Mouse (Mus musculus) hindbrain, embryonic 15.5 days (tissue): ENCODE measurements at regions not wholly inside any gene's neighbourhood (a gene's known extent, or its start where the extent isn't known, plus 50 kb on each side); places are given as distances from the start of the nearest gene placed in this dataset.

Experiments used
- ATAC-seq: fragments of 200-750 bp; cut with Nextera tagmentation; 2 replicates; pipeline ENCODE4 v1.8.0; 2017; ENCODE audit warnings: low read depth, moderate number of reproducible peaks, moderate TSS enrichment; ENCODE audit not compliant: low FRiP score
- H3K27ac ChIP-seq: fragments of 300-500 bp; sonication (generic); replicated peaks from 2 replicates; pipeline ENCODE4 v1.5.1; 2015; ENCODE audit warnings: mild to moderate bottlenecking, inconsistent platforms
- H3K27me3 ChIP-seq: fragments of 300-500 bp; sonication (generic); 2 replicates; pipeline ENCODE4 v1.6.1; 2015; ENCODE audit warnings: control low read depth, inconsistent platforms
- H3K36me3 ChIP-seq: fragments of 300-500 bp; sonication (generic); 2 replicates; pipeline ENCODE4 v1.6.1; 2015; ENCODE audit warnings: control low read depth, inconsistent platforms
- H3K4me1 ChIP-seq: fragments of 300-500 bp; sonication (generic); replicated peaks from 2 replicates; pipeline ENCODE4 v1.6.1; 2015; ENCODE audit warnings: control low read depth, inconsistent platforms
- H3K4me2 ChIP-seq: fragments of 300-500 bp; sonication (generic); 2 replicates; pipeline ENCODE4 v1.6.1; 2015; ENCODE audit warnings: moderate library complexity, mild to moderate bottlenecking, inconsistent platforms
- H3K4me3 ChIP-seq: fragments of 300-500 bp; sonication (generic); 2 replicates; pipeline ENCODE4 v1.5.1; 2015; ENCODE audit warnings: mild to moderate bottlenecking, inconsistent platforms
- H3K9ac ChIP-seq: fragments of 300-500 bp; sonication (generic); 2 replicates; pipeline ENCODE4 v1.6.1; 2015; ENCODE audit warnings: inconsistent platforms
- H3K9me3 ChIP-seq: fragments of 300-500 bp; sonication (generic); 2 replicates; pipeline ENCODE4 v1.6.1; 2016; ENCODE audit warnings: control low read depth, inconsistent platforms
- WGBS: fragments of 180-500 bp; shearing (Covaris S2); methylation state at CpG from one replicate; pipeline ENCODE4 v1.1.7; 2015; 5-methylcytosine and 5-hydroxymethylcytosine counted together

- 68% methylated on average over 4 of the region's 4 CpGs for WGBS
- no peak for ATAC-seq
Measured at GRCm38 (mm10) chr7:72768705-72769104, 462.3 kb upstream of the Mctp2 start.

DNA sequence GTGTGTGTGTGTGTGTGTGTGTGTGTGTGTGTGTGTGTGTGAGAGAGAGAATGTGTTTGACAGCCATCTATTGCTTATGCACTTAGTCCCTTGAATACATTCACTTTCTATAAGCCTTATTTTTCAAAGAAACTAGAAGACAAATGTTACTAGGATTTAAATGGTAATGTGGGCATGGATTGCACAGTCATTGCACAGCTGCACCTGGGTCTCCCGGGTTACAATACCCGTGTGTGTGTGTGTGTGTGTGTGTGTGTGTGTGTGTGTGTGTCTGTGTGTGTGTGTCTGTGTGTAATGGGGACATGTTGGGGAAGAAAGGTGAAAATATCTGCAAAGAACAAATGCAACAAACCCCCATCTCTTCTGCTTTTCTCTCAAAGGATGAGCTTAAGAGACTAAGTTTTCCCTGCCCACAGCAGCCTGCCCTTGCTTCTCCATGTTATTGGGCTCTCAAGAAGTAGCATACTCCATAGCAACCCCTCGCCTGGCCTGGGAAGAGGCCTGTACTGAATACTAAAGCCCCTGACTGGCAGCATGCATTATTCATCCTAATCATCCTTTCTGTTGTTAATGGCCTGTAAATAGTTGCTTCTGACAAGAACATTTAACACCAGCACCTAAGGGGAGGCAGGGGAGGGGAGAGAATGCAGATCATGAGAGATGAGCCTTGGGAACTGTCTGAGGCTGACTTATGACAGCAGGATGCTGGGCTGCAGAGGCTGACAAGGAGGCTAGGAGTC, 467.8 kb upstream of the Mctp2 start:
- Histone ChIP-seq H3K4me3 (no peak overlapping the region), H3K36me3 (no peaks in the 10 kb centered on the region), H3K4me2 (no peak overlapping the region), H3K27ac (peak overlapping the region; percentile 46), H3K27me3 (no peaks in the 10 kb centered on the region), H3K9ac (no peak overlapping the region), H3K9me3 (no peaks in the 10 kb centered on the region), H3K4me1 (peaks cover 12% of the 10 kb centered on the region; the same call in 1 of the 2 replicates)
- peak; percentile 87 for ATAC-seq
- WGBS = 11% methylated on average over 3 of the region's 3 CpGs

More at GRCm38 (mm10) chr7:72768705-72769104, 462.3 kb upstream of the Mctp2 start:
- H3K4me2 ChIP-seq = no peak overlapping the region
- 0 out of 2 replicates have a peak, but pooled peaks cover under 1% of the 10 kb centered on the region for H3K4me1 ChIP-seq
- H3K4me3 ChIP-seq = no peak overlapping the region
- H3K36me3 ChIP-seq = no peaks in the 10 kb centered on the region
- no peak overlapping the region for H3K27ac ChIP-seq
- no peak overlapping the region for H3K9ac ChIP-seq
- H3K27me3 ChIP-seq = no peaks in the 10 kb centered on the region
- no peaks in the 10 kb centered on the region for H3K9me3 ChIP-seq

GRCm38 (mm10) chr7:72774771-72775119, 468.3 kb upstream of the Mctp2 start:
- no peak for ATAC-seq
- 27% methylated on average over 3 of the region's 3 CpGs for WGBS
- H3K4me3 ChIP-seq = no peak overlapping the region
- H3K9me3 ChIP-seq = no peaks in the 10 kb centered on the region
- no peaks in the 10 kb centered on the region for H3K36me3 ChIP-seq
- peaks cover 12% of the 10 kb centered on the region; the same call in 1 of the 2 replicates for H3K4me1 ChIP-seq
- H3K27me3 ChIP-seq = no peaks in the 10 kb centered on the region
- H3K9ac ChIP-seq = no peak overlapping the region
- peak overlapping the region; percentile 43 for H3K27ac ChIP-seq
- no peak overlapping the region for H3K4me2 ChIP-seq

DNA sequence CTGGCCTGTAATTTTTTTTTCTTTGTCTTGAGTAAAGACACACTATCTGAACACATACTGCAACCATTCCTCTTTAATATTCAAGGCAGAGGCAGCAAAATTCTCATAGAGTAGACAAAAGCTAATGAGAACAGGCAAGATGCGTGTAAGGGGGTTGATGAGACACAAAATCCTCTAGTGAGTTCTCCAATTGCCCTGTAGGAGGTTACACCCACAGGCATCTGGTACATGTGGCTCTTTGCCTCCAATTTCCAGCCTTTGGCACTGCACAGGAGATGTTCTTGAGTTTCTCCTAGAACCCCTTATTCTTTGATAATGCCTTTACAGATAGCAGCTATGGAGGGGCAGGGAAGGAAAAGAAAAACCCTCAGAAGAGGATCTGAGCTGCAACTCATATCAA, 480.9 kb upstream of the Mctp2 start:
- 50% methylated on average over 1 of the region's 1 CpGs for WGBS
- H3K36me3 ChIP-seq = no peaks in the 10 kb centered on the region
- H3K9ac ChIP-seq = no peak overlapping the region
- no peak overlapping the region for H3K4me3 ChIP-seq
- no peak for ATAC-seq
- H3K4me1 ChIP-seq = no peaks in the 10 kb centered on the region
- H3K9me3 ChIP-seq = no peaks in the 10 kb centered on the region
- no peak overlapping the region for H3K4me2 ChIP-seq
- H3K27me3 ChIP-seq = no peaks in the 10 kb centered on the region
- no peak overlapping the region for H3K27ac ChIP-seq

GRCm38 (mm10) chr7:72788261-72788660, 481.9 kb upstream of the Mctp2 start:
- 42% methylated on average over 2 of the region's 2 CpGs for WGBS

GRCm38 (mm10) chr7:72822142-72822541, 515.7 kb upstream of the Mctp2 start:
- Histone ChIP-seq H3K9me3 (no peaks in the 10 kb centered on the region), H3K27me3 (no peaks in the 10 kb centered on the region), H3K36me3 (no peaks in the 10 kb centered on the region), H3K4me3 (no peak overlapping the region), H3K4me2 (no peak overlapping the region), H3K27ac (no peak overlapping the region), H3K9ac (no peak overlapping the region), H3K4me1 (no peaks in the 10 kb centered on the region)
- no peak for ATAC-seq
- WGBS = 93% methylated on average over 3 of the region's 3 CpGs

More at GRCm38 (mm10) chr7:72788261-72788660, 481.9 kb upstream of the Mctp2 start:
- ATAC-seq = no peak
- Histone ChIP-seq H3K4me2 (no peak overlapping the region), H3K4me3 (no peak overlapping the region), H3K9me3 (no peaks in the 10 kb centered on the region), H3K36me3 (no peaks in the 10 kb centered on the region), H3K27me3 (no peaks in the 10 kb centered on the region), H3K9ac (no peak overlapping the region), H3K27ac (no peak overlapping the region), H3K4me1 (no peaks in the 10 kb centered on the region)

- Histone ChIP-seq H3K4me1 (no peaks in the 10 kb centered on the region), H3K36me3 (no peaks in the 10 kb centered on the region), H3K9me3 (0 out of 2 replicates have a peak, but pooled peaks cover 5% of the 10 kb centered on the region), H3K27ac (no peak overlapping the region), H3K27me3 (no peaks in the 10 kb centered on the region), H3K9ac (no peak overlapping the region), H3K4me3 (no peak overlapping the region), H3K4me2 (no peak overlapping the region)
- no peak for ATAC-seq
- WGBS = 73% methylated on average over 3 of the region's 3 CpGs
Measured at GRCm38 (mm10) chr7:72826597-72826996, 520.2 kb upstream of the Mctp2 start.

DNA sequence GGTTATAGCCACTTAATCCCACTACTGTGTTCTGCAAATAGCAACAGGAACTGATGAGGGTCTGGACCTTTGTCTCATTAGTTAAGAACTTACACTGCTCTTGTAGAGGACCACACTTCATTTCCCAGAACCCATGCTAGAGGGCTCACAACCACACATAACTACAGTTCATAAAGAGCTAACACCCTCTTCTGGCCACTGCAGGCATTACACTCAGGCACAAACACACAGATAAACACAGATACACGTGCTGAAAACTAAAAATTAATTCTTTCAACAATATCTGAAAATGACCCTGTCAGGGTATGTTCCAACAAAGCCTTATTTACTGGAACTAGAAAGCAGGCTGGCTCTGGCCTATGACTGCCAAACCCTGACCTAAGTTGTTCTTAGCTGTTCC, 529.0 kb upstream of the Mctp2 start:
- Histone ChIP-seq H3K9me3 (no peaks in the 10 kb centered on the region), H3K9ac (no peak overlapping the region), H3K4me3 (no peak overlapping the region), H3K4me2 (no peak overlapping the region), H3K4me1 (peaks cover 18% of the 10 kb centered on the region), H3K27ac (no peak overlapping the region), H3K27me3 (no peaks in the 10 kb centered on the region), H3K36me3 (no peaks in the 10 kb centered on the region)
- 80% methylated on average over 1 of the region's 1 CpGs for WGBS
- ATAC-seq = no peak

- Histone ChIP-seq H3K27me3 (no peaks in the 10 kb centered on the region), H3K4me1 (peaks cover 18% of the 10 kb centered on the region), H3K27ac (no peak overlapping the region), H3K9me3 (no peaks in the 10 kb centered on the region), H3K36me3 (no peaks in the 10 kb centered on the region), H3K4me3 (no peak overlapping the region), H3K9ac (no peak overlapping the region), H3K4me2 (no peak overlapping the region)
- 75% methylated on average over 4 of the region's 4 CpGs for WGBS
- no peak for ATAC-seq
Measured at GRCm38 (mm10) chr7:72836026-72836425, 529.6 kb upstream of the Mctp2 start.

- Histone ChIP-seq H3K27ac (no peak overlapping the region), H3K27me3 (no peaks in the 10 kb centered on the region), H3K4me3 (no peak overlapping the region), H3K4me1 (peaks cover 18% of the 10 kb centered on the region), H3K36me3 (no peaks in the 10 kb centered on the region), H3K9me3 (no peaks in the 10 kb centered on the region), H3K4me2 (no peak overlapping the region), H3K9ac (no peak overlapping the region)
- ATAC-seq = no peak
- WGBS = 30% methylated on average over 6 of the region's 6 CpGs
Measured at GRCm38 (mm10) chr7:72836457-72836985, 530.1 kb upstream of the Mctp2 start.

DNA sequence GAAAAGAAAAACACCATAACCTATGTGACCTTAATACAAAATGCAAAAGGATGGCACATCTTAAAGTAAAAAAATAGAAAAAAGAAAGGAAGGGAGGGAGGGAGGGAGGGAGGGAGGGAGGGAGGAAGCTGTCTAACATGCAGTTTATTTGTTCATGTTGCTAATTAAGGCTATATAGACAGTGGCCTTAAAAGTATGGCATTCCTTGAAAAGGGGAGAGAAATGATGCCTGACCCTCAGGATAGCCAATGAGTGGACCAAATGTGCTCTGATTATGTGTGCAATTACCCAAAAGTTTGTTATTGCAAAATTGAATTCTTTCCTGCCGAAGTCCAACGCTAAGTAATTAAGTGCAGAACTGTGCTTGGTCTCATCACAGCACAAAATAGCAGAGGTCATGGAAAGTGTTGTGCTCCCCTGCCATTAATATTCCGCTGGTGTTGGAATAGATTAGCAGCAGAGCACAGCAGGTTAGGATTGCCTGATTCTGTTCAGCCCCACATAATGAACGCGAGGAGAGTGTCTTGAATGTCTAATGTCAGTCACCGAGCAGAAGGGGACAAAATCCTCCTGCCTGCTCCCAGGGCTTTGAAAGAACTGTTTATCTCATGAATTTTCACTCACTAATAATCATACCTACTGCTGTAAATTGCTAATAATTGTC, 531.7 kb upstream of the Mctp2 start:
- Histone ChIP-seq H3K4me2 (no peak overlapping the region; the same call in 1 of the 2 replicates), H3K27ac (no peak overlapping the region), H3K9me3 (no peaks in the 10 kb centered on the region), H3K4me3 (no peak overlapping the region), H3K9ac (no peak overlapping the region), H3K36me3 (no peaks in the 10 kb centered on the region), H3K4me1 (peaks cover 18% of the 10 kb centered on the region), H3K27me3 (no peaks in the 10 kb centered on the region)
- WGBS = 6% methylated on average over 6 of the region's 6 CpGs
- ATAC-seq = 0 out of 2 replicates have a peak, but pooled peaks have one; percentile 51

DNA sequence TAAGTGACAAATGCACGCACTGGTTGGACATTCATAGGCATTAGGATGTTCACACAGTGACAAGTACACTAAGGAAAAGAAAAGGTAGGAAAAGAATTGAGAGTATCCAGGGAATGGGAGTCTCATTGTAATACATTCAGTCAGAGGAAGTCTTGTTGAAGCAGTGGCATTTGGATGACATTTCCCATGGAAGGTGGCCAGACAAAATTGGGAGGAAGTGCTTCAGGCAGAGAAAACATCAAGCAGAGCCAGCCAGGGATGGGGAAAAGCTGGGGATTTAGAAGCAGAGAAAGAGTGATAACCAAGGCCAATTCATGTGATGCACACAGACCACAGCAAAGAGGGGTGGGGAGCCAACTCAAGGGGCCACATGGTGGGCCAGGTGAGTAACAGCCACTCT, 524.0 kb upstream of the Rgma start:
- H3K4me3 ChIP-seq = no peak overlapping the region
- no peak for ATAC-seq
- no peak overlapping the region for H3K4me2 ChIP-seq
- H3K27ac ChIP-seq = no peak overlapping the region
- no peaks in the 10 kb centered on the region for H3K36me3 ChIP-seq
- no peaks in the 10 kb centered on the region for H3K27me3 ChIP-seq
- no peaks in the 10 kb centered on the region for H3K4me1 ChIP-seq
- H3K9ac ChIP-seq = no peak overlapping the region
- H3K9me3 ChIP-seq = no peaks in the 10 kb centered on the region
- 93% methylated on average over 1 of the region's 1 CpGs for WGBS
